In the genomic region with DNA sequence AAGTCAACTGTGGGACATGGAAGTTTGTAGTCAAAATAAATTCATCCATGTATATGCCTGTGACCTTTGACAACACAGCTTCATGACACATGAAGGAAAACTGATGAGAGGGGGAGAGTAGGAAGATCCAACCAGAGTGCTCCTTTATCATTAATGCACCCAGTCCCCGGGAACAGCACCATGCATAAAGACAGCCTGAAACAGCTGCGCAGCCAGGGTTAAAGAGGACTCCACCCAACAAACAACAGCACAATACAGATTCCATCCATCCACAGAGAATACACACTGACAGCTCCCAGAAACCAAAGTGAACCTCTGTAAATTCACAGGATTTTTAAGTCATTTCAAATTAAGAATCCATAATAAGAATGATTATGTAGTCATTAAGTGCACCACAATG, we compare ENCODE assay signal across 12 mouse cellular contexts. TPM values are rescaled to one million over a fixed set of nuclear protein-coding genes. Genes with fewer than 3 reads are reported as not detected.
DNase-seq lines count a peak whose midpoint lies in the region; ATAC-seq and TF ChIP-seq lines count a peak whose summit lies in the region.
"Had no signal": no experiment of that assay in that cellular context is flagged by ENCODE, and none has a peak within 500 bp of the region (broad histone marks: within the 10 kb centered on the region; RNA-seq: fewer than 3 reads in every experiment).

No protein-coding gene starts in this region.

- H3K27ac ChIP-seq in heart, embryonic 15.5 days = peak overlapping the region; percentile 43
- no peak overlapping the region for H3K27ac ChIP-seq in testis, adult 2 months (ENCODE audit: control insufficient read depth, insufficient read depth, low read depth, low read length)
- peak overlapping the region; percentile 72 for H3K27ac ChIP-seq in liver, embryonic 12.5 days
- peak overlapping the region; percentile 58 for H3K27ac ChIP-seq in stomach, postnatal 0 days (replicated peaks)
- H3K27ac ChIP-seq: embryonic facial prominence, embryonic 13.5 days had no signal

- TF ChIP-seq POLR2A in testis, adult 2 months (IDR thresholded peaks at IDR 0.05; ENCODE audit: control insufficient read depth, low read depth, low read length) = no peak

- H3K4me2 ChIP-seq in heart, embryonic 15.5 days = peak overlapping the region; percentile 55
- H3K4me2 ChIP-seq in liver, embryonic 12.5 days = peak overlapping the region; percentile 65
- H3K4me2 ChIP-seq in stomach, postnatal 0 days (replicated peaks; ENCODE audit: low read depth) = peak overlapping the region; percentile 48
- H3K4me2 ChIP-seq: embryonic facial prominence, embryonic 13.5 days had no signal

- peak overlapping the region; percentile 46 for H3K4me3 ChIP-seq in heart, embryonic 15.5 days
- peak overlapping the region; percentile 55 for H3K4me3 ChIP-seq in testis, adult 2 months (ENCODE audit: control insufficient read depth, low read depth, low read length)
- H3K4me3 ChIP-seq in liver, embryonic 12.5 days = peak overlapping the region; percentile 45; the same call in 1 of the 2 replicates
- H3K4me3 ChIP-seq in stomach, postnatal 0 days (ENCODE audit: low read depth, low read length) = peak overlapping the region; percentile 35
- H3K4me3 ChIP-seq: embryonic facial prominence, embryonic 13.5 days had no signal

- 0 out of 2 replicates have a peak, but pooled peaks cover 4% of the 10 kb centered on the region for H3K36me3 ChIP-seq in heart, embryonic 15.5 days
- H3K36me3 ChIP-seq in testis, adult 2 months (ENCODE audit: control insufficient read depth, insufficient read depth, low read length) = peaks cover 3% of the 10 kb centered on the region; the same call in 1 of the 2 replicates
- peaks cover 100% of the 10 kb centered on the region for H3K36me3 ChIP-seq in liver, embryonic 12.5 days
- H3K36me3 ChIP-seq in stomach, postnatal 0 days (ENCODE audit: control insufficient read depth, insufficient read depth, low read length) = no peaks in the 10 kb centered on the region

- ATAC-seq in heart, embryonic 15.5 days (replicated peaks; ENCODE audit: insufficient number of reproducible peaks, insufficient read depth, low FRiP score, low read depth) = no peak
- peak; percentile 31; the same call in 1 of the 2 replicates for ATAC-seq in liver, embryonic 12.5 days
- ATAC-seq in stomach, postnatal 0 days (ENCODE audit: low FRiP score, low TSS enrichment) = no peak
- ATAC-seq in cerebellum, adult (ENCODE audit: insufficient number of reproducible peaks, low FRiP score, low TSS enrichment) = no peak
- ATAC-seq: forebrain, postnatal 0 days had no signal

- peak overlapping the region; percentile 34; the same call in 1 of the 2 replicates for H3K9ac ChIP-seq in heart, embryonic 15.5 days
- H3K9ac ChIP-seq in liver, embryonic 12.5 days = peak overlapping the region; percentile 64
- peak overlapping the region; percentile 8; the same call in 1 of the 2 replicates for H3K9ac ChIP-seq in stomach, postnatal 0 days (ENCODE audit: low read length)
- H3K9ac ChIP-seq: embryonic facial prominence, embryonic 13.5 days; forebrain, postnatal 0 days had no signal

- no peaks in the 10 kb centered on the region for H3K27me3 ChIP-seq in heart, embryonic 15.5 days
- no peaks in the 10 kb centered on the region for H3K27me3 ChIP-seq in testis, adult 2 months (ENCODE audit: control insufficient read depth, insufficient read depth, low read length)
- H3K27me3 ChIP-seq in liver, embryonic 12.5 days (replicated peaks) = no peaks in the 10 kb centered on the region
- no peaks in the 10 kb centered on the region for H3K27me3 ChIP-seq in stomach, postnatal 0 days (ENCODE audit: control insufficient read depth, insufficient read depth, low read length)
- H3K27me3 ChIP-seq: embryonic facial prominence, embryonic 13.5 days had no signal

- no peak for TF ChIP-seq CTCF in testis, adult 2 months (IDR thresholded peaks at IDR 0.05; ENCODE audit: control insufficient read depth, insufficient read depth, insufficient replicate concordance, low read depth, low read length)
- no peak for TF ChIP-seq CTCF in stomach, postnatal 0 days (IDR thresholded peaks at IDR 0.05; ENCODE audit: low read depth)

- 73% methylated on average over 2 of the region's 2 CpGs for WGBS in heart, embryonic 15.5 days
- 72% methylated on average over 2 of the region's 2 CpGs for whole genome bisulfite sequencing in liver, embryonic 12.5 days (ENCODE audit: insufficient replicate concordance)
- 50% methylated on average over 2 of the region's 2 CpGs for WGBS in stomach, postnatal 0 days

- no peak for DNase-seq in heart, postnatal 4 days
- no peak for DNase-seq in testis, postnatal 14 days (ENCODE audit: low spot score)
- DNase-seq in stomach, postnatal 0 days (ENCODE audit: low spot score) = no peak
- DNase-seq in urinary bladder, adult 18-20 months (ENCODE audit: low spot score in 2 of 2) = no peak
- DNase-seq: cerebellum, adult 9-10 months; forebrain, postnatal 0 days; layer of hippocampus, postnatal 36 days had no signal

- TF ChIP-seq EP300 in stomach, postnatal 0 days (optimal IDR thresholded peaks at IDR 0.05) = no peak

- peaks cover 15% of the 10 kb centered on the region for H3K4me1 ChIP-seq in heart, embryonic 15.5 days (replicated peaks)
- no peaks in the 10 kb centered on the region for H3K4me1 ChIP-seq in testis, adult 2 months (ENCODE audit: control insufficient read depth, insufficient read depth, low read length)
- H3K4me1 ChIP-seq in liver, embryonic 12.5 days = peaks cover 56% of the 10 kb centered on the region
- H3K4me1 ChIP-seq in stomach, postnatal 0 days (replicated peaks; ENCODE audit: control insufficient read depth, insufficient read depth) = no peaks in the 10 kb centered on the region
- H3K4me1 ChIP-seq: embryonic facial prominence, embryonic 13.5 days had no signal

- no peaks in the 10 kb centered on the region for H3K9me3 ChIP-seq in heart, embryonic 15.5 days (replicated peaks)
- H3K9me3 ChIP-seq in liver, embryonic 12.5 days (replicated peaks) = no peaks in the 10 kb centered on the region
- H3K9me3 ChIP-seq in stomach, postnatal 0 days (ENCODE audit: control insufficient read depth, low read length) = no peaks in the 10 kb centered on the region
- H3K9me3 ChIP-seq: embryonic facial prominence, embryonic 13.5 days had no signal

RNA-seq across cellular contexts. Expression of a gene that starts 12.0 kb away (rescaled TPM):
- 13.1 and 14.0 TPM in 2 replicates for polyA plus RNA-seq in heart, embryonic 15.5 days (2015; fragmentation: Nextera tagmentation; extraction: Ambion mirVana)
- total RNA-seq in heart, postnatal 4 days (2021) = 1 to 10 TPM; 2.6 to 3.6 TPM
- polyA plus RNA-seq in testis, adult 2 months (2012; rRNA removed) = 74.4 and 92.1 TPM in 2 replicates
- polyA plus RNA-seq in liver, embryonic 12.5 days (2016; fragmentation: Nextera tagmentation; extraction: Ambion mirVana) = 119 and 123 TPM in 2 replicates
- 4.0 and 5.0 TPM in 2 replicates for polyA plus RNA-seq in stomach, postnatal 0 days (2015; fragmentation: Nextera tagmentation; extraction: Ambion mirVana)

RNA-seq across cellular contexts. Expression of a gene that starts 42.2 kb away (rescaled TPM):
- 12.6 and 14.8 TPM in 2 replicates for polyA plus RNA-seq in heart, embryonic 15.5 days (2015; fragmentation: Nextera tagmentation; extraction: Ambion mirVana)
- total RNA-seq in heart, postnatal 4 days (2021) = 1 to 10 TPM; 4.3 to 6.2 TPM
- 29.3 and 38.0 TPM in 2 replicates for polyA plus RNA-seq in testis, adult 2 months (2012; rRNA removed)
- 9.1 and 11.4 TPM in 2 replicates for polyA plus RNA-seq in liver, embryonic 12.5 days (2016; fragmentation: Nextera tagmentation; extraction: Ambion mirVana)
- polyA plus RNA-seq in stomach, postnatal 0 days (2015; fragmentation: Nextera tagmentation; extraction: Ambion mirVana) = 9.6 and 10.8 TPM in 2 replicates

Comparison
In these comparisons a context has a peak if more than half of its experiments do, and no peak if none do; other contexts are left out.
1. H3K9ac ChIP-seq: peak in every context shown above with its lines; median percentile 64 in liver, embryonic 12.5 days; 34 in heart, embryonic 15.5 days; 8 in stomach, postnatal 0 days.